Mouse (Mus musculus) lung, adult 2 months (tissue): ENCODE measurements around the gene Abcg5. TPM values are rescaled to one million over a fixed set of nuclear protein-coding genes. Genes with fewer than 3 reads are reported as not detected.

ENCODE experiments used
- DNase-seq: peaks from one replicate; pipeline ENCODE4 v3.0.0; 2022
- H3K4me1 ChIP-seq: fragments of 200-500 bp; 2 replicates; pipeline ENCODE4 v1.6.1; 2011; ENCODE audit warnings: low read length; ENCODE audit not compliant: control insufficient read depth, insufficient read depth
- H3K4me3 ChIP-seq: fragments of 200-500 bp; replicated peaks from 2 replicates; pipeline ENCODE3; 2011; ENCODE audit warnings: low read depth, mild to moderate bottlenecking, control low read depth, low read length; ENCODE audit errors: extremely low read depth
- CTCF ChIP-seq: fragments of 200-500 bp; IDR thresholded peaks from 2 replicates; pipeline ENCODE4 v1.5.1; 2011; ENCODE audit warnings: mild to moderate bottlenecking, low read length, control low read depth; ENCODE audit not compliant: insufficient read depth
- POLR2A ChIP-seq: fragments of 200-500 bp; IDR thresholded peaks from 2 replicates; pipeline ENCODE4 v1.6.1; 2011; ENCODE audit warnings: low read depth, mild to moderate bottlenecking, control low read depth, low read length, borderline replicate concordance; ENCODE audit errors: extremely low read depth
- WGBS: fragments of 180-500 bp; shearing (Covaris S2); methylation state at CpG from one replicate; pipeline ENCODE4 v1.1.7; 2018; 5-methylcytosine and 5-hydroxymethylcytosine counted together
- polyA plus RNA-seq: library from polyadenylated mRNA; depleted of rRNA; stranded (reverse); fragments of >200 nt; gene quantifications from 2 replicates; pipeline ENCODE4 v1.2.3, GENCODE M21; 2012

The Abcg5 gene
- polyA plus RNA-seq, 1 experiment: 0.33 TPM

DNA sequence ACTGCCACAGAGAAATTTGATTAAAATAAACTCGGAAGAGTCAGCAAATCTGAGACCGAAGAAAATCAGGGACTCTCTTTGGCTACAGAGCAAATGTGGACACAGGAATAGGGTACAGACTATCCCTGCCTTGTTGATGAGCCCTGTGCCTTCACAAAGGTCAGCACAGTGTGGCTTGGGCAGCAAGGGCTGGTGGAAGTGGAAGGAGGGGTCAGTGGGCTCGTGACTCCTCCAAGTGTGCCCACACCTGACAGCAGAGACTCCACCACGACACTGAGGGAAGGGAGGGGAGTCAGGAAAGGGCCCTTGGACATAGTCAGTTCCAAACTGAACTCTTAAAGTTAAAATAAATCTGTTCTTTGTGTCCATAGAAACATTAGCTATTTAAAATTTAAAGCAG is 32.1 kb upstream of the Abcg5 start:
- Histone ChIP-seq H3K4me3 (no peak overlapping the region), H3K4me1 (no peaks in the 10 kb centered on the region)
- WGBS: 63% methylated on average over 4 of the region's 4 CpGs
- no peak for DNase-seq
- no peak for TF ChIP-seq POLR2A
- TF ChIP-seq CTCF: no peak

- no peak for DNase-seq
- TF ChIP-seq POLR2A: no peak
- WGBS: 89% methylated on average over 18 of the region's 18 CpGs
- H3K4me1 ChIP-seq: no peaks in the 10 kb centered on the region
- H3K4me3 ChIP-seq: no peak overlapping the region
Measured at GRCm38 (mm10) chr17:84713563-84714164, 30.9 kb upstream of the Abcg5 start.

DNA sequence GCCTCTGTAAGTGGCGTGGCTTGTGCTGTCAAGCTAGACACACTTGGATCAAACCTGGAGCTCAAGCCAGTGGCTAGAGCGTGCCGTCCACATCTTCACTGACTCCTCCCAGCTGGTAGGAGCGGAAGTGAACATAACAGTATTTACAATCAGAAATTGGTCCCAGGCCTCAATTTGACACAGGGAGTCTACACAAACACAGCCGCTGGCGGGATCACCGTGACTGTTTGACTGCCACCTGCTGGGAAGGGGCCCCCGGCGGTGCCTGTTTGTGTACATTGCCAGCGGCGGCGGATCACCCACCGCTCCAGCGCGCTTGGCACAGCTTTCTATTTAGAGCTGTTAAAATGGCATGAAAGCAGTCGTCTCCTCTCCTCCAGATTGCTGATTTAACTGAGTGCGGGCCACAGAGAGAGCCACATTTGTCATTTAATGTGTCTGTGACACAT is 26.6 kb upstream of the Abcg5 start:
- WGBS: 39% methylated on average over 17 of the region's 17 CpGs
- TF ChIP-seq POLR2A (no peak), CTCF (no peak)
- Histone ChIP-seq H3K4me3 (no peak overlapping the region), H3K4me1 (no peaks in the 10 kb centered on the region)
- peak; percentile 31 for DNase-seq

- TF ChIP-seq POLR2A (no peak), CTCF (no peak)
- no peak for DNase-seq
- WGBS: 77% methylated on average over 7 of the region's 7 CpGs
- Histone ChIP-seq H3K4me3 (no peak overlapping the region), H3K4me1 (no peaks in the 10 kb centered on the region)
Measured at GRCm38 (mm10) chr17:84708818-84709217, 26.0 kb upstream of the Abcg5 start.

- Histone ChIP-seq H3K4me3 (no peak overlapping the region), H3K4me1 (no peaks in the 10 kb centered on the region)
- DNase-seq: no peak
- WGBS: 66% methylated on average over 4 of the region's 4 CpGs
- no peak for TF ChIP-seq CTCF
- TF ChIP-seq POLR2A: no peak
Measured at GRCm38 (mm10) chr17:84707407-84707806, 24.6 kb upstream of the Abcg5 start.

DNA sequence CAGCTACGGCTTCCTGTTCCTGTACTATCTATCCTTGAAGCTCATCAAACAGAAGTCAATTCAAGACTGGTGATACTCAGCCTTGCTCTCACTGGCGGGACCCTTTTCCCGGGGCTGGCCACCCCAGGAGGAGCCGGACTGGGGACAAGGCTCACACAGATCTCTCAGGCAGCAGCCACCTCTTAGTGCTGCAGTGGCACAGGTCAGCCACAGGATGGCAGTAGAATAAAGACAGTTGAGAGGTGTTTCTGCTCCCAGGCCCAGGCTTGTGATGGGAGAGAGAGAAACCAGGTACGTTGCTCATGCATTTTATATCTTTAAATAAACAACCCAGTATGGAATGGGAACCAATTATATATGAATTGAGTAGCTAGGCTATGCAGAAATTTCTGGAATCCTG is 15.9 kb upstream of the Abcg5 start:
- WGBS: 23% methylated on average over 5 of the region's 5 CpGs
- peak; percentile 93 for TF ChIP-seq CTCF
- TF ChIP-seq POLR2A: no peak
- Histone ChIP-seq H3K4me1 (no peaks in the 10 kb centered on the region), H3K4me3 (no peak overlapping the region)
- DNase-seq: peak; percentile 40

GRCm38 (mm10) chr17:84696537-84696936 is 13.7 kb upstream of the Abcg5 start:
- no peak for TF ChIP-seq CTCF
- no peak for TF ChIP-seq POLR2A
- WGBS: 66% methylated on average over 6 of the region's 6 CpGs
- no peaks in the 10 kb centered on the region for H3K4me1 ChIP-seq
- no peak for DNase-seq
- no peak overlapping the region for H3K4me3 ChIP-seq

DNA sequence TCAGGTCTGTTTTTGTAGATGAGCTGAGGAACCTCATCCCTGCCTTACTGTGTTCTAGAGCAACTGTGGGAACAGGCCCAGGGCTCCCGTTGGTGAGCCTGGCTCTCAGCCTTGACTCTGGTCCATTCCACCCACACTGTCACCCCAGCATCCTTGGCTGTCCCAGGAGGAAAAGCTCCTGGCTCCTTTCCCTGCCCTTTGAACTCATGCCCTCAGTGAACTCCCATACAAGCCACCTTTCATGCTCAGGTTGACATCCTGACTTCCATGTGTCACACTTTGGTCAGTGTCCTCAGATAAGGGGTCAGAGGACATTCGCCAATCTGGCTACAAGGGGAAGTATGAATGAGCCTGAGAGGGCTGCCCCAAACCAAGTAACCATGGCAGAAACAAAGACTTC is 10.9 kb upstream of the Abcg5 start:
- 62% methylated on average over 2 of the region's 2 CpGs for WGBS
- Histone ChIP-seq H3K4me1 (no peaks in the 10 kb centered on the region), H3K4me3 (no peak overlapping the region)
- TF ChIP-seq CTCF (no peak), POLR2A (no peak)
- no peak for DNase-seq

DNA sequence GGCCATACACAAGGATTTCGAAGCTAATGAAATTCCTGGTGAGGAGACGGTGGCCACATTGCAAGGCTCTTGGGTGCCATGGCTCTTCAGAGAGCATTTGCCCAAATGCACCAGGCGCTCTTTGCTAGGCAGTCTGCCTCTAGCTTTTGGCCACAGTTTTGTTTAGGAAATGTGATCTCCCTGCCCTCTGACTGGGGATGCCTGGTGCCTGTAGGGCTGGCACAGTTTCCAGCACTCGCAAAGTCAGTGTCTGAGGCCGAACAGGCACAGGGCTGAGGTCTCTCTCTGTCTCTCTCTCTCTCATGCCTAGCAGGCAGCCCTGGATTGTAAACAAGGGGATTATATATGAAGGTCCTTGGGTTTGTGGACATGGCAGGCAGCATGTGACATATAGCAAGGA is 7.3 kb upstream of the Abcg5 start:
- no peak for DNase-seq
- no peak for TF ChIP-seq CTCF
- TF ChIP-seq POLR2A: no peak
- Histone ChIP-seq H3K4me1 (no peaks in the 10 kb centered on the region), H3K4me3 (no peak overlapping the region)
- 74% methylated on average over 5 of the region's 5 CpGs for WGBS

- TF ChIP-seq CTCF: no peak
- TF ChIP-seq POLR2A: no peak
- Histone ChIP-seq H3K4me3 (no peak overlapping the region), H3K4me1 (no peaks in the 10 kb centered on the region)
- 52% methylated on average over 5 of the region's 5 CpGs for WGBS
- DNase-seq: no peak
Measured at GRCm38 (mm10) chr17:84689316-84689715, 6.5 kb upstream of the Abcg5 start.
